Mouse (Mus musculus): ENCODE results near the gene Aym1. TPM values are rescaled to one million over a fixed set of nuclear protein-coding genes. Genes with fewer than 3 reads are reported as not detected.
A peak's percentile ranks its signal among the peaks of the same experiment; 100 is the strongest.
"Not testable (repeated sequence)": the region's sequence is repeated elsewhere in the genome, so short reads cannot be mapped to it uniquely, and the experiment has no call there.

The Aym1 gene
- not detected for total RNA-seq (2022)

DNA sequence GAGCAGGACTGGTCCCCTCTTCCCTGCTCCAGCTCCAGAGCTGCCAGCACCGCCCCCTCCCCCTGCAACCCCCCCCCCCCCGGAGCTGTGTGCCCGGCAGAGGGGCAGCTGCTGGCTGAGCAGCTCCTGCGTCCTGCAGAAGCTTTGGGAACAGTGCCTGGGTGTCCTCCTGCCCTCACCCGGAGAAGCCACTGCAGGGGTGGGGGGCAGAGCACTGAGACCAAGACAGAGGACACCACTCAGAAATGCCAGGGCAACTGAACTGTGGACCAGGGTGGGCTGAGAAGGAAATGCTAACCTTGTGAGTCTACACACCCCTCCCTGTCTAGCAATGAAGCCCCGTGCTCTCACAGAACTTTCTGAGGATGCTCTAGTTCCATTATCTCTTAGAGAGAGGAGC, at the start of gene Aym1:
Aym1 (plus strand) TSS at position 109 of the 400 bp plus-strand sequence.
- DNase-seq = no peak

- DNase-seq = no peak
Observed at GRCm38 (mm10) chr5:113309491-113310376, 47.4 kb upstream of the Aym1 start.

DNA sequence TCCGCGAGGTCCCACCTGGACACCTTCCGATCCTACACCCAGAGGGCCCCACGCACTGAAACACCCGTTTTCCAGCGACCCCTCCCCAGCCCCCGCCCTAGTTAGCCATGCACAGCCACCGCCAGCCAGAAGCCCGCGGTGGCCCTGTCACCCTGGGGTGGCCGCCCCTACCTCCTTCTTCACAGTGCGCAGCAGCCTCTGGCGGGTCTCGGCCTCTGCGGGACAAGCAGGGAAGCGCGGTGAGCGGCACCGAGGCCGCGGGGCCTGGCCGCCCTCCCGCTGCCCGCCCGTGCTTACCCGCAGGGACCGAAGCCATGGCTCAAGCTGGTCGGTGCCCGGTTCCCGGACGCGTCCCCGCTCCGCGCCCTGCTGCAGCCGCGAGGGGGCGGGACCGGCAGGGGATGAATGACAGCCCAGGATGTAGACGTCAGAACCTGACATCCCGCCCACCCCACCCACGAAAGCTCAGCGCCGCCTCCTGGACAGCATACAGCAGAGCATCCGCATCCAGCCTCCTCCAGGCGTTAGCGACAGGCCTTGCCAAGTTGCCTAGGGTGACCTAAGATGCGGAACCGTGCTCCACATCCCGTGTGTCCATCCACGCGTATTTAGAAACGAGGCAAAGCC, 46.6 kb upstream of the Aym1 start, which contains the start of gene Sgsm1:
Sgsm1 (minus strand) TSS at position 410 of the 627 bp plus-strand sequence.
- DNase-seq = peak; percentile 33

DNA sequence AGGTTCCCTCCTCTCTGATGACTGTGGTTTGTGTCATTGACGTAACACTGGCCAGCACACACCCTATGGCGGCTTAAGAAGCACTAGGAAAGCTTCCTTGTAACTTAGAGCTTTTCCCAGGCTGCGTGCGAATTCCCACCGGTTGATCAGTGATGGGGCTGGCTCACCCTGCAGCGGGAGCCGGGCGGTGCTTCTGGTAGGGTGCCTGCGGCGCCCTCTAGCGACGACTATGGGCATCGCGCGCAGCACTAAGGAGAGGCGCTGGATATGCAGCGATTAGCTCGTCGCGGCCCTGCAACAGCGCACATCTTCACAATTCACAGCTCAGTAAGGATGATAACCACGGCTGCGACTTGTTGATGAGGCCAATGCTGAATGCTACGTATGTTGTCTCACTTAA, 43.1 kb upstream of the Aym1 start:
- peak; percentile 41 for DNase-seq

DNA sequence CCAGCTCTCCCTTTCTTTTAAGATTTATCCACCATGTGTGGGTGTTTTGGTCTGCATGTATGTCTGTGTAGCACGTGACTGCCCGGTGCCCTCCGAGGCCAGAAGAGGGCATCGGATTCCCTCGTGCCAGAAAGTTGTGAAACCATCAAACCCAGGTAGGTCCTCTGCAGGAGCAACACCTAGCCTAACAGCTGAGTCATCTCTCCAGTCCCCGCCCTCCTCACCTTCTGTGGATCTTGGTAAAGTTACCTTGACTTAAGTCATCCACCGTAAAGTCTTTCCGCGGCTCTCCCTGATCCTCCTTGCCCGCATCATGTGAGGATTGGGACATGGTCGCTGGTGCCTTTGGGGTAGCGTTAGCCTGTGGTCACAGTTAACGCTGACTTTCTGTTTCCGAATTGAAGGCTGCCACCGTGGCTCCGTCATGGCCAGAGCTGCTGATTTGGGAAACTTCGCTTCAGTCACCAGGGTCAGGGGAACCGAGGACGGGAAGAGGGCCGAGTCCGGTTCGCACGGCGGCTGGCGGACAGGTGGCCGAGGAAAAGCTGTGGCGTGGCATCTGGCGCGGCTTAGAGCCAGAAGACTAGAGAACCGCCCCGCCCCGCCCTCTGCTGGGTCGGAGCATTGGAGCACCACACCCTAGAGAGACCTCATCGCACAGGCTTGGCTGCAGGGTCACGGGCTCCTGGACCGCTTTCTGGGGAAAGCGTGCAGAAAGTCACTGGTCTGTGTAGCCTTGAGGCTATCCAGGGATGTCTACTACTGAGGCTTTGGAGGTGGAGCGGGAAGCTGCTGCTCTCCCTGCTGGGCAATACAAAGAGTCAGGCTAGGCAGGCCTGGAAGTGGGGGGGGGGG, 33.1 kb upstream of the Aym1 start:
- DNase-seq = no peak

DNA sequence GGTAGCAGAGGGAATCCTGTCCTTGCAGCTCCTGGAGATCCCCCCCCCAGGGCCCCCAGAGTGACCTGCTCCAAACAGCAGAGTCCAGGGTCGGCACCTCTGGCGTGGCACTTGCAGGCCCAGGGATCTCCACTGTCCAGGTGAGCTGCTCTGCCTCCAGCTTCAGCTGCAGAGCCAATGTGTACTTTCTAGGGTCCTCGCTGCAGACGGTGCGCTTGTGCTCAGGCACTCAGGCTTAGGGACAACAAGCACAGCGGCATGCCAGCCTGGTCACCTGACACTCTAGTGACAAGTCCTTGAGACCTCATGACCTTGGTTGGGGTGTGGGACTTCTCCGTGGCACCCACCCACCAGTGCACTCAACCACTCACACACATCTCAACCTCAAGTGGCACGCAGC, 27.6 kb upstream of the Aym1 start:
- DNase-seq = no peak

GRCm38 (mm10) chr5:113330202-113330601, 26.9 kb upstream of the Aym1 start:
- no peak for DNase-seq

DNA sequence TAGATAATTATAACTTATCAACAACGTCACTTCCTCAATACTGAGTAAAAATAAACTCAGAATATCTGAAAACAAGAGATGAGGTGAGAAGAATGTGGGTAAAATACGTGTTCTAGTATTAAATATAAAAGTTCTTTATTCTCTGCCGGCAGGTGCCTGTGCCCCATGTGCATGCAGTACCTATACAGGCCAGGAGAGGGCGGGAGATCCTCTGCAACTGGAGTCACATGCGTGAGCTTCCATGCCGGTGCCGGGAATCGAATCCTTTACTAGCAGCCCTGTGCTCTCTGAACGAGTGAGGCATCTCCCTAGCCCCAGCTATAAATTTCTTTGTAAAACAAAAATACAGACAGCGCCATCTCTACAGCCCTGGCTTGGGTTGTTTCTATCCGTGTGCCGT, 24.9 kb upstream of the Aym1 start:
- DNase-seq = no peak

DNA sequence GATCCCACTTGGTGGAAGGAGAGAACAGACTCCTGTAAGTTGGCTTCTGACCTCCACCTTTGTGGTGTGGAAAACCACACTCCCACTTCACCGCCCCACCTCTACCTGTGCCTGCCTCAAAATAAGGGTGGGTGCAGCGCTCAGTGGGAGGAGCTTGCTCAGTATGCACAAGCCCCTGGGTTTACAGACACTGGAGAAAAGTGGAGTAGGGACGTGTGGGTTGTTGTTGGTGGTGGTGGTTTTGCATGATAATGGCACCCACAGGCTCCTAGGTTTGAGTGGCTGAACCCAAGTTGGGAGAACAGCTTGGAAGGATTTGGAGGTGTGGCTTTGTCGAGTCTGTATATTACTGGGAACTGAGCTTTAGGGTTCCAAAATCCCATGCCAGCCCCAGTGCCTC, 24.2 kb upstream of the Aym1 start:
- DNase-seq = no peak

GRCm38 (mm10) chr5:113334621-113335530, 22.2 kb upstream of the Aym1 start:
- DNase-seq = no peak

GRCm38 (mm10) chr5:113335732-113336131, 21.4 kb upstream of the Aym1 start:
- DNase-seq = no peak

DNA sequence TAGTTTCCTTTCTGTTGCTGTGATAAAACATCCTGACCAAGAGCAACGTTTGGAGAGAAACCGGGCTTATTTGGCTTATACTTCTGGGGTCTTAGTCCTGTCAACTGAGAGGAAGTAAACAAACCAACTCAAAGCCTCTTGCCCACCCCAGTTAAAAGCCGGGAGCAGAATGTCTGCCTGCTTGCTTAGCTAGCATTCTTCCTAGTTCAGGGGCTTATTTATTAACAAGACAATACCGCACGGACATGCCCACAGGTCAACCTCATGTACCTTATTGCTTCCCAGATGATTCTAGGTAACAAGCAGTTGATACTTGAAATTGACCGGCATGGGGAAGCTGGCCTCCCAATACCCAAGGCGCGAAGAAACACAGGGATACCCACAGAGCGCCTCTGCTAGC, 20.8 kb upstream of the Aym1 start:
- no peak for DNase-seq

- no peak for DNase-seq
Observed at GRCm38 (mm10) chr5:113344635-113345386, 12.3 kb upstream of the Aym1 start.

- no peak for DNase-seq
Observed at GRCm38 (mm10) chr5:113345781-113346180, 11.3 kb upstream of the Aym1 start.

- DNase-seq = not testable (repeated sequence)
Observed at GRCm38 (mm10) chr5:113346651-113347050, 10.4 kb upstream of the Aym1 start.

GRCm38 (mm10) chr5:113347593-113347992, 9.5 kb upstream of the Aym1 start:
- DNase-seq = no peak

- no peak for DNase-seq
Observed at GRCm38 (mm10) chr5:113348597-113348996, 8.5 kb upstream of the Aym1 start.

- no peak for DNase-seq
Observed at GRCm38 (mm10) chr5:113349226-113349625, 7.9 kb upstream of the Aym1 start.

GRCm38 (mm10) chr5:113349810-113350209, 7.3 kb upstream of the Aym1 start:
- no peak for DNase-seq

- DNase-seq = no peak
Observed at GRCm38 (mm10) chr5:113351768-113352167, 5.3 kb upstream of the Aym1 start.

GRCm38 (mm10) chr5:113352636-113353035, 4.5 kb upstream of the Aym1 start:
- DNase-seq = no peak

All from adrenal gland, adult 8-10 months (tissue).